Mouse (Mus musculus) forebrain, embryonic 12.5 days (tissue): ENCODE measurements around the gene Mog. TPM values are rescaled to one million over a fixed set of nuclear protein-coding genes. Genes with fewer than 3 reads are reported as not detected.
"Not testable (repeated sequence)": the region's sequence is repeated elsewhere in the genome, so short reads cannot be mapped to it uniquely, and the experiment has no call there.

Experiments
- ATAC-seq: fragments of 200-750 bp; cut with Nextera tagmentation; 2 replicates; pipeline ENCODE4 v1.8.0; 2017; ENCODE audit warnings: moderate TSS enrichment; ENCODE audit not compliant: low FRiP score
- H3K27ac ChIP-seq: fragments of 300-500 bp; sonication (generic); 2 replicates; pipeline ENCODE4 v1.5.1; 2016; ENCODE audit warnings: mild to moderate bottlenecking
- H3K27me3 ChIP-seq: fragments of 300-500 bp; sonication (generic); 2 replicates; pipeline ENCODE4 v1.6.1; 2016; ENCODE audit warnings: mild to moderate bottlenecking
- H3K36me3 ChIP-seq: fragments of 300-500 bp; sonication (generic); replicated peaks from 2 replicates; pipeline ENCODE4 v1.6.1; 2016; ENCODE audit warnings: mild to moderate bottlenecking
- H3K4me1 ChIP-seq: fragments of 300-500 bp; sonication (generic); 2 replicates; pipeline ENCODE4 v1.6.1; 2016
- H3K4me2 ChIP-seq: fragments of 300-500 bp; sonication (generic); 2 replicates; pipeline ENCODE4 v1.6.1; 2016; ENCODE audit warnings: mild to moderate bottlenecking, moderate library complexity
- H3K4me3 ChIP-seq: fragments of 300-500 bp; sonication (generic); replicated peaks from 2 replicates; pipeline ENCODE4 v1.5.1; 2016; ENCODE audit warnings: mild to moderate bottlenecking
- H3K9ac ChIP-seq: fragments of 300-500 bp; sonication (generic); 2 replicates; pipeline ENCODE4 v1.6.1; 2016; ENCODE audit warnings: mild to moderate bottlenecking
- H3K9me3 ChIP-seq: fragments of 300-500 bp; sonication (generic); 2 replicates; pipeline ENCODE4 v1.6.1; 2016
- WGBS: fragments of 180-500 bp; shearing (Covaris S2); methylation state at CpG from one replicate; pipeline ENCODE4 v1.1.7; 2016; 5-methylcytosine and 5-hydroxymethylcytosine counted together
- polyA plus RNA-seq: library from polyadenylated mRNA; unstranded; fragments of >200 nt; fragmentation: Nextera tagmentation; extraction: Ambion mirVana; gene quantifications from 2 replicates; pipeline ENCODE4 v1.2.1, GENCODE M21; 2016

The Mog gene
- polyA plus RNA-seq, 1 experiment from 2014 or later, result 1.1 TPM

- no peak for ATAC-seq
- Histone ChIP-seq H3K9ac (no peak overlapping the region), H3K4me1 (peaks cover 10% of the 10 kb centered on the region), H3K4me2 (no peak overlapping the region), H3K9me3 (no peaks in the 10 kb centered on the region), H3K27ac (no peak overlapping the region), H3K4me3 (no peak overlapping the region), H3K36me3 (peaks cover 69% of the 10 kb centered on the region), H3K27me3 (no peaks in the 10 kb centered on the region)
- WGBS, result 96% methylated on average over 6 of the region's 6 CpGs
Measured at GRCm38 (mm10) chr17:37008161-37008560, 15.0 kb downstream of the Mog start.

GRCm38 (mm10) chr17:37003366-37003765 lies 19.8 kb downstream of the Mog start:
- Histone ChIP-seq H3K4me3 (peak overlapping the region; percentile 79), H3K9me3 (no peaks in the 10 kb centered on the region), H3K4me1 (peaks cover 13% of the 10 kb centered on the region), H3K9ac (peak overlapping the region; percentile 91), H3K27ac (peak overlapping the region; percentile 94), H3K36me3 (peaks cover 38% of the 10 kb centered on the region), H3K27me3 (no peaks in the 10 kb centered on the region; the same call in 1 of the 2 replicates), H3K4me2 (peak overlapping the region; percentile 67)
- no peak; the same call in 1 of the 2 replicates for ATAC-seq
- 30% methylated on average over 4 of the region's 4 CpGs for WGBS

GRCm38 (mm10) chr17:37002364-37003330 lies 20.6 kb downstream of the Mog start:
- WGBS, result under 1% methylated on average over 49 of the region's 49 CpGs
- peak overlapping the region; percentile 94 for H3K27ac ChIP-seq
- H3K9me3 ChIP-seq, result no peaks in the 10 kb centered on the region
- H3K4me1 ChIP-seq, result peaks cover 13% of the 10 kb centered on the region
- H3K4me2 ChIP-seq, result peak overlapping the region; percentile 67
- peak overlapping the region; percentile 91 for H3K9ac ChIP-seq
- H3K4me3 ChIP-seq, result peak overlapping the region; percentile 79
- peaks cover 31% of the 10 kb centered on the region for H3K36me3 ChIP-seq
- ATAC-seq, result peak; percentile 89
- no peaks in the 10 kb centered on the region; the same call in 1 of the 2 replicates for H3K27me3 ChIP-seq

GRCm38 (mm10) chr17:37000863-37001262 lies 22.3 kb downstream of the Mog start, which contains the start of gene Zfp57:
TSS of gene Zfp57 (plus strand) at chr17:37001163.
- peak within 1 kb of the TSS; percentile 91 for H3K9ac ChIP-seq
- H3K9me3 ChIP-seq, result no peaks in the 10 kb centered on the region
- peaks cover 13% of the 10 kb centered on the region for H3K4me1 ChIP-seq
- no peak for ATAC-seq
- peak within 1 kb of the TSS; percentile 67 for H3K4me2 ChIP-seq
- H3K4me3 ChIP-seq, result peak within 1 kb of the TSS; percentile 79
- 94% methylated on average over 7 of the region's 7 CpGs for WGBS
- no peak within 1 kb of the TSS for H3K27ac ChIP-seq
- H3K27me3 ChIP-seq, result no peaks in the 10 kb centered on the region; the same call in 1 of the 2 replicates
- peaks cover 15% of the 10 kb centered on the region for H3K36me3 ChIP-seq

- H3K4me3 ChIP-seq, result no peak overlapping the region
- no peaks in the 10 kb centered on the region; the same call in 1 of the 2 replicates for H3K27me3 ChIP-seq
- no peak for ATAC-seq
- no peak overlapping the region for H3K27ac ChIP-seq
- no peaks in the 10 kb centered on the region for H3K9me3 ChIP-seq
- no peak overlapping the region for H3K4me2 ChIP-seq
- H3K9ac ChIP-seq, result no peak overlapping the region
- WGBS, result 82% methylated on average over 2 of the region's 2 CpGs
- H3K36me3 ChIP-seq, result no peaks in the 10 kb centered on the region
- 0 out of 2 replicates have a peak, but pooled peaks cover 6% of the 10 kb centered on the region for H3K4me1 ChIP-seq
Measured at GRCm38 (mm10) chr17:36998477-36998876, 24.7 kb downstream of the Mog start.

DNA sequence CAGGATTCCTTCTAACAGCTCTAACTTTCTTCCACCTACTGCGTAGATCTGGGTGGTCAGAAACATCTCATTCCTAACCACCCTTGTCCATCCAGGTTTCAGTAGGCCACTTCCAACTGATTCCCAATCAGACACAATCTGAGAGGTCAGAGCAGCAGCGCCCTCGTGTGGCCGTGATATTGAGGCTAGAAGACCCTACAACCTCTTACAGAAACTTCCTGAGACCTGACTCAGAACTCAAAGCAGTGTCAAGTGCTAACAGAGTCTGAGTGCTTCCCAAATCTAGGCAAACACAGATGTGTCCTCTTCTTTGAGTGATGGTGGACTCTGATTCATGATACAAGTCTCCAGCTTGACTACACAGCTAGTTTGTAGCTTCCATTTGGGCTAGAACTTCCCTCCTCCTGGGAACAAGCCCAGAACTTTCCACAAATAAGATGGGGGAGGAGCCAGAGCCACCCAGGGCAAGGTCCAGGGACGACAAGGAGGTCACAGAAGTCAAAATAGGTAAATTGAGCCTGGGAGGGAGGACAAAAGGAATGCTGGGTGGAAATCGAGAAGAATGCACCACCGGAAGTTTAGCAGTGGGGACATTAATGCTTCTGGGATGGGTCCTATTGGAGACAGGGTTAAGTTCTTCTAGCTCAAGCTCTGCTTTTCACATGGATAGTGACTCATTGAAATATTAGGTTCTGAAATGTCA lies 26.0 kb downstream of the Mog start:
- no peaks in the 10 kb centered on the region for H3K36me3 ChIP-seq
- no peaks in the 10 kb centered on the region for H3K4me1 ChIP-seq
- H3K9me3 ChIP-seq, result no peaks in the 10 kb centered on the region
- no peak overlapping the region for H3K9ac ChIP-seq
- WGBS, result 31% methylated on average over 7 of the region's 7 CpGs
- H3K27ac ChIP-seq, result no peak overlapping the region
- H3K4me3 ChIP-seq, result no peak overlapping the region
- H3K4me2 ChIP-seq, result no peak overlapping the region
- no peak for ATAC-seq
- H3K27me3 ChIP-seq, result no peaks in the 10 kb centered on the region; the same call in 1 of the 2 replicates

DNA sequence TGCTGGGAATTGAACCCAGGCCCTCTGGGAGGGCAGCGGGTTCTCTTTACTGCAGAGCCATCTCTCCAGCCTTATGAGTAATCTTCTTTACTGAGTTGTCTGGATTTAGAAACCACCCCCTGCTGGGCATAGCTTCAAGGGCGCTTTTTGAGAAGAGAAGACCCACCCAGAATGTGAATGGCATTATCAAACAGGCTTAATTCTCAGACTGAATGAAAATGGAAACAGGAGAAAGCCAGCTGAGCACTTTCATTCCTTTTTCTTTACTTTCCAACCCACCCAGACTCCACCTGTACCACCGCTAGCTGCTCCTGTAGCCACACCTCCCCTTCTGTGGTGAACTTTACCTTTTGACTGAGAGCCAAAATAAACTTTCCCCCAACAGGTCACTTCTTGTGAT lies 27.8 kb downstream of the Mog start:
- WGBS, result 51% methylated on average over 3 of the region's 3 CpGs
- ATAC-seq, result no peak
- H3K9ac ChIP-seq, result no peak overlapping the region
- H3K27me3 ChIP-seq, result no peaks in the 10 kb centered on the region; the same call in 1 of the 2 replicates
- H3K4me3 ChIP-seq, result no peak overlapping the region
- H3K36me3 ChIP-seq, result no peaks in the 10 kb centered on the region
- H3K9me3 ChIP-seq, result no peaks in the 10 kb centered on the region
- H3K4me1 ChIP-seq, result no peaks in the 10 kb centered on the region
- H3K4me2 ChIP-seq, result no peak overlapping the region
- H3K27ac ChIP-seq, result no peak overlapping the region

DNA sequence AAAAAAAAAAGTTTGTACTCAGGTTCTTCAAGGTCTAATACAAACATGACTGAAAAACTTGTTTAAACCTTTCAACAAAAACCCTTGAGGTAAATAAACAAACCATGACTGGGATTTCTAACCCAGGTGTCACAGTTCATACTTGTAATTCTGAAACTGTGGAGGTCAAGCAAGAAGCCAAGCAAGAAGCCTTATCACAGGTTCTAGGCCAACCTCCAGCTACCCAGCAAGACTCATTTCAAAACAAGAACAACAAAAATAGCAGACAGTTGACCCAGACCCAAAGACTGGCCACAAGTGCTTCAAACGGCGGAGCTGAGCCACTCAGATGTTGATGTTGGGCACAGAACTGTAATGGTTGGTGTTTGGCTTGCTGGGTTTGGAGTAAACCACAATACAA lies 28.7 kb downstream of the Mog start:
- no peak for ATAC-seq
- no peaks in the 10 kb centered on the region for H3K4me1 ChIP-seq
- H3K9ac ChIP-seq, result no peak overlapping the region
- H3K4me2 ChIP-seq, result no peak overlapping the region
- no peaks in the 10 kb centered on the region for H3K9me3 ChIP-seq
- peaks cover 3% of the 10 kb centered on the region for H3K27me3 ChIP-seq
- WGBS, result 91% methylated on average over 2 of the region's 2 CpGs
- no peak overlapping the region for H3K4me3 ChIP-seq
- no peaks in the 10 kb centered on the region for H3K36me3 ChIP-seq
- no peak overlapping the region for H3K27ac ChIP-seq

DNA sequence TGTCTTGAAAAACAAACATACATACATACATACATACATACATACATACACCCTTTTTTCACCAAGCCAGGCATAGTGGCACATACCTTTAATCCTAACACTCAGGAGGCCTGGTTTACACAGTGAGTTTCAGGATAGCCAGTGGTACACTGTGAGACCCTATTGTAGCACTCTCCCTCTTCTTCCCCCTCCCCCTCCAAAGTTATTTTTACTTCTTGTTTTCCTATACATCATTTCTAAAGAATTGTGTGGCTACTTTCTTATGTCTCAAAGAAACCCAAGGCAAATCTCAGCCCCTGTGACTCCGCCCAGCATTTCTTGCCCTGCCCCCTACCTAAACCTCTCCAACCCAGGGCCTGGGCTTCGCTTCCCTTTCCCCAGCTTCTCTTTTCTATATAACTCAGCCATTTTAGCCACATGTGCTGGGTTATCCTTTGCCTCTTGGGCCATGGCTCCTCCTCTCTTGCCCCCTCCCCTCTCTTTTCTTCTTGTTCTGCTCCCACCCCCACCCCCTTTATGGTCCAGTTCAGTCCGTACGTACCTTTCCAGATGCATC lies 29.4 kb downstream of the Mog start:
- H3K9ac ChIP-seq, result no peak overlapping the region
- H3K4me2 ChIP-seq, result no peak overlapping the region
- no peaks in the 10 kb centered on the region for H3K36me3 ChIP-seq
- WGBS, result 86% methylated on average over 4 of the region's 4 CpGs
- peaks cover 10% of the 10 kb centered on the region for H3K27me3 ChIP-seq
- H3K4me3 ChIP-seq, result no peak overlapping the region
- no peak for ATAC-seq
- no peaks in the 10 kb centered on the region for H3K4me1 ChIP-seq
- H3K9me3 ChIP-seq, result no peaks in the 10 kb centered on the region
- no peak overlapping the region for H3K27ac ChIP-seq

DNA sequence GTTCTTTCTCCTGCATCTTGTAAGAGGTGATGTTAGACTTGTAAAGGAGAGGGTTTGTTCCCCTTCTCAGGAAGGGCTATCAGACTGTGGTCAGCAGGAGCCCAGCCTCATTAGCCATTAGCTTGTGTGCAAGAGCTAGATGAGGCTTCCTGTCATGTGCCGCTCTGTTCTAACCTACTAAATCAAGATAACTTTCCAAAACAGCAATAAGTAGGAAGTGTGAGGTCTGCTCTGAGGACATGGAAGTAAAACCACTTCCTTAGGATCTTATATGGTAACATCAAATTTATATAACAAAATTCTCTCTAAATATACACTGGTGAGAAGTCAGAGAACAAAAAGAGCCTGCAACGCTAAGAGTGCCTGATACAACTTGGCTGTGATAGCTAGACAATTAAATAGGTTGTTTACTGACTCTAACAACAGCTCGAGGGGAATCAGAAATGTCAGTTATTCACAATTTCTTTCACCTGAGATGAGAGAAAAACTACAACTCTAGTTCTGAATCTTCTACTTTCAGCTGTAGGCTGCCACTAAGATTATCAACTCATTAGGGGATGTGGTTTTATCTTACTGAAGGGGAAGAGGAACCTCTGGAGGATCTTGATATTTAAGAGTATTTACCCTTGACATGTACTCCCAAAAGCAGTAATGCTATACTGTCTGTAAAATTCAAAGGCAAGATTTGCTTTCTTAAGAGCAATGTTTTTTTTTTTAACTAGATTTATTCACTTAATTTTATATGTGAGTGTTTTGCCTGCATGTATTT lies 30.7 kb downstream of the Mog start:
- Histone ChIP-seq H3K9me3 (no peaks in the 10 kb centered on the region), H3K4me2 (no peak overlapping the region), H3K36me3 (no peaks in the 10 kb centered on the region), H3K27me3 (peaks cover 24% of the 10 kb centered on the region), H3K27ac (no peak overlapping the region), H3K4me3 (no peak overlapping the region), H3K4me1 (no peaks in the 10 kb centered on the region), H3K9ac (no peak overlapping the region)
- ATAC-seq, result no peak
- WGBS, result 81% methylated on average over 3 of the region's 3 CpGs

DNA sequence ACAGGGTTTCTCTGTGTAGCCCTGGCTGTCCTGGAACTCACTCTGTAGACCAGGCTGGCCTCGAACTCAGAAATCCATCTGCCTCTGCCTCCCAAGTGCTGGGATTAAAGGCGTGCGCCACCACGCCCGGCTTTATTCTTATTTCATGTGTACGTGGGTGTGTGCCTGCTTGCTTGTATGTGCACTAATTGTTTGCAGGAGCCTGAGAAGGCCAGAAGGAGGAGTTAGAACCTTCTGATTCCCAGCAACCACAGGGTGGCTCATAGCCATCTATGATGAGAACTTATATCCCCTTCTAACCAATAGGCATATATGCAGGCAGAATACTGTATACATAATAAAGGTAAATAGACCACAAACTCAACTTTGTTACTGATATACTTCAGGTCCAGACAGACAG lies 32.6 kb downstream of the Mog start:
- not testable (repeated sequence) for H3K4me2 ChIP-seq, H3K9me3 ChIP-seq, H3K36me3 ChIP-seq, H3K4me3 ChIP-seq, ATAC-seq, H3K9ac ChIP-seq, H3K4me1 ChIP-seq, H3K27ac ChIP-seq
- WGBS, result 91% methylated on average over 6 of the region's 6 CpGs
- H3K27me3 ChIP-seq, result peaks cover 28% of the 10 kb centered on the region
